Mouse (Mus musculus): ENCODE data around the gene Gucy1b1.

Gucy1b1 gene

GRCm38 (mm10) chr3:82074201-82074851, at the start of gene Gucy1b1:
Gucy1b1 (minus strand) TSS chr3:82074689.
- DNase-seq (ENCODE audit: low read depth, low spot score) = peak; percentile 82

- DNase-seq (ENCODE audit: low read depth, low spot score) = no peak
These were observed 44.4 kb upstream of the Gucy1b1 start for GRCm38 (mm10) chr3:82118916-82119315.

GRCm38 (mm10) chr3:82112439-82112838, 38.0 kb upstream of the Gucy1b1 start:
- DNase-seq (ENCODE audit: low read depth, low spot score) = no peak

GRCm38 (mm10) chr3:82111986-82112385, 37.5 kb upstream of the Gucy1b1 start:
- no peak for DNase-seq (ENCODE audit: low read depth, low spot score)

GRCm38 (mm10) chr3:82108951-82109350, 34.5 kb upstream of the Gucy1b1 start:
- no peak for DNase-seq (ENCODE audit: low read depth, low spot score)

GRCm38 (mm10) chr3:82104229-82104628, 29.7 kb upstream of the Gucy1b1 start:
- DNase-seq (ENCODE audit: low read depth, low spot score) = no peak

GRCm38 (mm10) chr3:82099127-82099526, 24.6 kb upstream of the Gucy1b1 start:
- no peak for DNase-seq (ENCODE audit: low read depth, low spot score)

- no peak for DNase-seq (ENCODE audit: low read depth, low spot score)
These were observed 22.3 kb upstream of the Gucy1b1 start for GRCm38 (mm10) chr3:82096801-82097200.

- DNase-seq (ENCODE audit: low read depth, low spot score) = peak; percentile 36
These were observed 728 bp downstream of the Gucy1b1 start for GRCm38 (mm10) chr3:82073741-82074181.

GRCm38 (mm10) chr3:82067830-82068229, 6.7 kb downstream of the Gucy1b1 start:
- no peak for DNase-seq (ENCODE audit: low read depth, low spot score)

- no peak for DNase-seq (ENCODE audit: low read depth, low spot score)
These were observed 12.9 kb downstream of the Gucy1b1 start for GRCm38 (mm10) chr3:82061402-82062180.

- no peak for DNase-seq (ENCODE audit: low read depth, low spot score)
These were observed 17.3 kb downstream of the Gucy1b1 start for GRCm38 (mm10) chr3:82057201-82057600.

GRCm38 (mm10) chr3:82054283-82054974, 20.1 kb downstream of the Gucy1b1 start:
- no peak for DNase-seq (ENCODE audit: low read depth, low spot score)

- no peak for DNase-seq (ENCODE audit: low read depth, low spot score)
These were observed 22.5 kb downstream of the Gucy1b1 start for GRCm38 (mm10) chr3:82052029-82052428.

- no peak for DNase-seq (ENCODE audit: low read depth, low spot score)
These were observed 23.0 kb downstream of the Gucy1b1 start for GRCm38 (mm10) chr3:82051468-82051867.

- DNase-seq (ENCODE audit: low read depth, low spot score) = no peak
These were observed 25.8 kb downstream of the Gucy1b1 start for GRCm38 (mm10) chr3:82048681-82049080.

- DNase-seq (ENCODE audit: low read depth, low spot score) = peak; percentile 37
These were observed 26.4 kb downstream of the Gucy1b1 start for GRCm38 (mm10) chr3:82048078-82048477.

- DNase-seq (ENCODE audit: low read depth, low spot score) = peak; percentile 43
These were observed 27.3 kb downstream of the Gucy1b1 start for GRCm38 (mm10) chr3:82047100-82047753.

GRCm38 (mm10) chr3:82046087-82046486, 28.4 kb downstream of the Gucy1b1 start:
- DNase-seq (ENCODE audit: low read depth, low spot score) = no peak

- no peak for DNase-seq (ENCODE audit: low read depth, low spot score)
These were observed 29.6 kb downstream of the Gucy1b1 start for GRCm38 (mm10) chr3:82044902-82045301.

- no peak for DNase-seq (ENCODE audit: low read depth, low spot score)
These were observed 30.8 kb downstream of the Gucy1b1 start for GRCm38 (mm10) chr3:82043676-82044075.

Measured in mesoderm, embryonic 11.5 days (tissue).